Mouse (Mus musculus): ENCODE data around the gene Gm20388. TPM values are rescaled to one million over a fixed set of nuclear protein-coding genes. Genes with fewer than 3 reads are reported as not detected.

Gm20388 gene
- polyA plus RNA-seq, 1 experiment = 18.7 TPM

GRCm38 (mm10) chr8:121636180-121636579 is 1725.5 kb downstream of the Gm20388 start:
- Histone ChIP-seq H3K4me3 (replicated peaks; ENCODE audit: insufficient read depth, low read depth, low read length) (no peak overlapping the region), H3K27me3 (ENCODE audit: control insufficient read depth, insufficient read depth, low read length) (no peaks in the 10 kb centered on the region), H3K27ac (ENCODE audit: insufficient read depth, low read length) (no peak overlapping the region), H3K4me1 (ENCODE audit: control insufficient read depth, insufficient read depth, low read length) (peaks cover 61% of the 10 kb centered on the region)
- no peak for TF ChIP-seq POLR2A (IDR thresholded peaks at IDR 0.05; ENCODE audit: borderline replicate concordance, insufficient read depth, low read length)
- no peak for TF ChIP-seq CTCF (IDR thresholded peaks at IDR 0.05; ENCODE audit: borderline replicate concordance, insufficient read depth, low read depth, low read length)
- WGBS = 28% methylated on average over 8 of the region's 8 CpGs
- DNase-seq = no peak

- H3K27me3 ChIP-seq (ENCODE audit: control insufficient read depth, insufficient read depth, low read length) = no peaks in the 10 kb centered on the region
- WGBS = 9% methylated on average over 3 of the region's 3 CpGs
- no peak for TF ChIP-seq POLR2A (IDR thresholded peaks at IDR 0.05; ENCODE audit: borderline replicate concordance, insufficient read depth, low read length)
- TF ChIP-seq CTCF (IDR thresholded peaks at IDR 0.05; ENCODE audit: borderline replicate concordance, insufficient read depth, low read depth, low read length) = no peak
- peaks cover 72% of the 10 kb centered on the region for H3K4me1 ChIP-seq (ENCODE audit: control insufficient read depth, insufficient read depth, low read length)
- no peak overlapping the region; the same call in 1 of the 2 replicates for H3K27ac ChIP-seq (ENCODE audit: insufficient read depth, low read length)
- DNase-seq = peak in 1 of 2 experiments; percentile 48
- H3K4me3 ChIP-seq (replicated peaks; ENCODE audit: insufficient read depth, low read depth, low read length) = no peak overlapping the region
Observed at GRCm38 (mm10) chr8:121642804-121643203, 1732.2 kb downstream of the Gm20388 start.

- peaks cover 76% of the 10 kb centered on the region for H3K4me1 ChIP-seq (ENCODE audit: control insufficient read depth, insufficient read depth, low read length)
- TF ChIP-seq POLR2A (IDR thresholded peaks at IDR 0.05; ENCODE audit: borderline replicate concordance, insufficient read depth, low read length) (no peak), CTCF (IDR thresholded peaks at IDR 0.05; ENCODE audit: borderline replicate concordance, insufficient read depth, low read depth, low read length) (no peak)
- no peak for DNase-seq
- no peaks in the 10 kb centered on the region for H3K27me3 ChIP-seq (ENCODE audit: control insufficient read depth, insufficient read depth, low read length)
- H3K4me3 ChIP-seq (replicated peaks; ENCODE audit: insufficient read depth, low read depth, low read length) = no peak overlapping the region
- H3K27ac ChIP-seq (ENCODE audit: insufficient read depth, low read length) = no peak overlapping the region
- 18% methylated on average over 11 of the region's 11 CpGs for WGBS
Observed at GRCm38 (mm10) chr8:121643384-121643783, 1732.7 kb downstream of the Gm20388 start.

GRCm38 (mm10) chr8:121647511-121648215 is 1737.0 kb downstream of the Gm20388 start:
- no peak for TF ChIP-seq CTCF (IDR thresholded peaks at IDR 0.05; ENCODE audit: borderline replicate concordance, insufficient read depth, low read depth, low read length)
- TF ChIP-seq POLR2A (IDR thresholded peaks at IDR 0.05; ENCODE audit: borderline replicate concordance, insufficient read depth, low read length) = no peak
- H3K4me1 ChIP-seq (ENCODE audit: control insufficient read depth, insufficient read depth, low read length) = peaks cover 57% of the 10 kb centered on the region
- H3K4me3 ChIP-seq (replicated peaks; ENCODE audit: insufficient read depth, low read depth, low read length) = no peak overlapping the region
- H3K27ac ChIP-seq (ENCODE audit: insufficient read depth, low read length) = no peak overlapping the region
- H3K27me3 ChIP-seq (ENCODE audit: control insufficient read depth, insufficient read depth, low read length) = no peaks in the 10 kb centered on the region
- DNase-seq = no peak
- 37% methylated on average over 12 of the region's 12 CpGs for WGBS

GRCm38 (mm10) chr8:121648451-121648850 is 1737.8 kb downstream of the Gm20388 start:
- H3K27me3 ChIP-seq (ENCODE audit: control insufficient read depth, insufficient read depth, low read length) = no peaks in the 10 kb centered on the region
- H3K4me3 ChIP-seq (replicated peaks; ENCODE audit: insufficient read depth, low read depth, low read length) = peak overlapping the region; percentile 18
- H3K4me1 ChIP-seq (ENCODE audit: control insufficient read depth, insufficient read depth, low read length) = peaks cover 49% of the 10 kb centered on the region
- 6% methylated on average over 16 of the region's 16 CpGs for WGBS
- no peak for DNase-seq
- no peak for TF ChIP-seq CTCF (IDR thresholded peaks at IDR 0.05; ENCODE audit: borderline replicate concordance, insufficient read depth, low read depth, low read length)
- no peak overlapping the region for H3K27ac ChIP-seq (ENCODE audit: insufficient read depth, low read length)

- no peaks in the 10 kb centered on the region for H3K27me3 ChIP-seq (ENCODE audit: control insufficient read depth, insufficient read depth, low read length)
- no peak overlapping the region for H3K27ac ChIP-seq (ENCODE audit: insufficient read depth, low read length)
- H3K4me1 ChIP-seq (ENCODE audit: control insufficient read depth, insufficient read depth, low read length) = peaks cover 40% of the 10 kb centered on the region
- 39% methylated on average over 5 of the region's 5 CpGs for WGBS
- no peak for DNase-seq
- H3K4me3 ChIP-seq (replicated peaks; ENCODE audit: insufficient read depth, low read depth, low read length) = peak overlapping the region; percentile 41
- TF ChIP-seq POLR2A (IDR thresholded peaks at IDR 0.05; ENCODE audit: borderline replicate concordance, insufficient read depth, low read length) = no peak
- TF ChIP-seq CTCF (IDR thresholded peaks at IDR 0.05; ENCODE audit: borderline replicate concordance, insufficient read depth, low read depth, low read length) = no peak
Observed at GRCm38 (mm10) chr8:121649423-121649822, 1738.8 kb downstream of the Gm20388 start.

- TF ChIP-seq CTCF (IDR thresholded peaks at IDR 0.05; ENCODE audit: borderline replicate concordance, insufficient read depth, low read depth, low read length) (no peak), POLR2A (IDR thresholded peaks at IDR 0.05; ENCODE audit: borderline replicate concordance, insufficient read depth, low read length) (no peak)
- DNase-seq = no peak
- H3K4me3 ChIP-seq (replicated peaks; ENCODE audit: insufficient read depth, low read depth, low read length) = peak overlapping the region; percentile 41
- WGBS = 7% methylated on average over 10 of the region's 10 CpGs
- no peak overlapping the region for H3K27ac ChIP-seq (ENCODE audit: insufficient read depth, low read length)
- no peaks in the 10 kb centered on the region for H3K27me3 ChIP-seq (ENCODE audit: control insufficient read depth, insufficient read depth, low read length)
- H3K4me1 ChIP-seq (ENCODE audit: control insufficient read depth, insufficient read depth, low read length) = peaks cover 40% of the 10 kb centered on the region
Observed at GRCm38 (mm10) chr8:121649904-121650303, 1739.3 kb downstream of the Gm20388 start.
